Mouse (Mus musculus) hindbrain, embryonic 14.5 days (tissue): ENCODE results near the gene Ccrl2. TPM values are rescaled to one million over a fixed set of nuclear protein-coding genes. Genes with fewer than 3 reads are reported as not detected.

Source experiments
- ATAC-seq: fragments of 200-750 bp; cut with Nextera tagmentation; 2 replicates; pipeline ENCODE4 v1.8.0; 2017; ENCODE audit warnings: moderate number of reproducible peaks, mild to moderate bottlenecking, moderate TSS enrichment, moderate library complexity; ENCODE audit not compliant: low FRiP score
- DNase-seq: peaks from one replicate; pipeline ENCODE4 v3.0.0-alpha.2; 2015; ENCODE audit warnings: low spot score
- H3K27ac ChIP-seq: fragments of 300-500 bp; sonication (generic); 2 replicates; pipeline ENCODE4 v1.5.1; 2014; ENCODE audit warnings: mild to moderate bottlenecking, moderate library complexity
- H3K27me3 ChIP-seq: fragments of 300-500 bp; sonication (generic); 2 replicates; pipeline ENCODE4 v1.6.1; 2014; ENCODE audit warnings: mild to moderate bottlenecking, low read length, mixed read lengths; ENCODE audit not compliant: control insufficient read depth, insufficient read depth
- H3K36me3 ChIP-seq: fragments of 300-500 bp; sonication (generic); replicated peaks from 2 replicates; pipeline ENCODE4 v1.6.1; 2014; ENCODE audit not compliant: control insufficient read depth, insufficient read depth
- H3K4me1 ChIP-seq: fragments of 300-500 bp; sonication (generic); replicated peaks from 2 replicates; pipeline ENCODE4 v1.6.1; 2014; ENCODE audit warnings: antibody characterized with exemption, low read length, mixed read lengths; ENCODE audit not compliant: control insufficient read depth, insufficient read depth
- H3K4me2 ChIP-seq: fragments of 300-500 bp; sonication (generic); replicated peaks from 2 replicates; pipeline ENCODE4 v1.6.1; 2014; ENCODE audit warnings: mild to moderate bottlenecking, moderate library complexity
- H3K4me3 ChIP-seq: fragments of 300-500 bp; sonication (generic); replicated peaks from 2 replicates; pipeline ENCODE4 v1.5.1; 2014; ENCODE audit warnings: mild to moderate bottlenecking, low read length
- H3K9ac ChIP-seq: fragments of 300-500 bp; sonication (generic); 2 replicates; pipeline ENCODE4 v1.6.1; 2014
- H3K9me3 ChIP-seq: fragments of 300-500 bp; sonication (generic); 2 replicates; pipeline ENCODE4 v1.6.1; 2016; ENCODE audit warnings: low read length; ENCODE audit not compliant: control insufficient read depth
- WGBS: fragments of 180-500 bp; shearing (Covaris S2); extraction: QIAGEN DNeasy Blood & Tissue Kit; methylation state at CpG from one replicate; pipeline ENCODE4 v1.1.7; 2014; 5-methylcytosine and 5-hydroxymethylcytosine counted together
- polyA plus RNA-seq: library from polyadenylated mRNA; unstranded; fragments of >200 nt; fragmentation: Nextera tagmentation; extraction: Ambion mirVana; gene quantifications from 2 replicates; pipeline ENCODE4 v1.2.1, GENCODE M21; 2014

The Ccrl2 gene
- 0.97 and 1.3 TPM in 2 replicates for polyA plus RNA-seq

DNA sequence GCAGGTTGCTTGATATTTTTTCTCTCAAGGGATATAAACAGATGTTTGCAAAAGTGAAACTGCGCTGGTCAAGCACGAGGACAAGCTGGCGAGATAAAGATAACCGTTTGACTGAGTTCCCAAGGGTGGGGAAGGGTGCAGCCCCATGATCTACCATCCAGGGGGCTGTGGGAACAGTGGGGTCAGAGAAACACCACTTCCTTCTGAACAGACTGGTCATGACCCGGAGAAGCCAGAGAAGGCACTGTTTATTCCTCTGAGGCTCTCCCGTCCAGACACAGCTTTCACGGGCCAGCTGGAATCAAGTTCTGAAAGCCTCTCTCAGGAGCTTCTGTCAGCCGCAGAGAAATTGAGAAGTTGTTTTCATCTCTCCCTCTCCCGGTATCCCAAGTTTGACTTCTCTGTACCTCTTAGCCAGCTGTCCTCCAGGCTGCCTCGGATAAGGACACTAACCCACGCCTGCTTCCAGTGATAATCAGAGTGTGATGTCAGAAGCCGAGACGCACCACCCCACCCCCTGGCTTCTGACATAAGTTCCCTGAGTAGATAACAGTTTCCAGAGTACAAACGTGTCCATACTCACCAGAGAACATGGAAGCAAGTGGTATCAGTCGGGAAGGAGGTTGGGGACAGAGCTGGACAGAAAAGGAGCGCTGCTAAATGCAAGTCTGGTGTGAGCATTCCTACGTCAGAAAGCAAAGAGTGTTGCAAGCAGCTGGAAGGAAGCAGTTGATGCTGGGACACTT, at the start of gene Ccrl2:
TSS of gene Ccrl2 (minus strand) at position 722 of the 746 bp plus-strand sequence.
- peak within 1 kb of the TSS; percentile 12; the same call in 1 of the 2 replicates for H3K4me3 ChIP-seq
- 61% methylated on average over 17 of the region's 17 CpGs for WGBS

DNA sequence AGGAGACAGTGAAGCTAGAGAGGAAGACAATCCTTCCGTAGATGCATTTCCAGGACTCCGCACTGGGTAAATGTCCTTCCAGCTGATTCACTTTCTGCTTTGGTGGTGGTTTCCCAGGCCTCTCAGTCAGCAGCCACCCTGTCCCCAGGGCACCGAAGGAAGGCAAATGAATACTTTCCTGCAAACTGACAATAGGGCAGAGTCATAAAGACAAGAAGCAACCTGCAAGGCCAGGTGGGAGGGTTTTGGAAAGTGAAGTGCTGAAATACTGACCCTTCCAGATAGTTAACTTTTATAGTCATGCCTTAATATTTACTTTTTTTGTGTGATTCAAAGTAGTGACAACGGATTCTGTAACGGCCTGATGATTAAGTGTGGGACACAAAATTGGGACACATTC, 46.6 kb upstream of the Ccrl2 start:
- H3K27ac ChIP-seq: no peak overlapping the region
- H3K27me3 ChIP-seq: no peaks in the 10 kb centered on the region
- ATAC-seq (no peak), DNase-seq (no peak)
- no peaks in the 10 kb centered on the region for H3K9me3 ChIP-seq
- no peak overlapping the region for H3K9ac ChIP-seq
- H3K4me3 ChIP-seq: no peak overlapping the region
- no peaks in the 10 kb centered on the region for H3K36me3 ChIP-seq
- H3K4me1 ChIP-seq: no peaks in the 10 kb centered on the region
- WGBS: 96% methylated on average over 5 of the region's 5 CpGs
- H3K4me2 ChIP-seq: no peak overlapping the region

More for the DNA sequence above, at the start of gene Ccrl2:
- ATAC-seq (no peak), DNase-seq (no peak)
- peak within 1 kb of the TSS; percentile 24; the same call in 1 of the 2 replicates for H3K9ac ChIP-seq
- H3K36me3 ChIP-seq: no peaks in the 10 kb centered on the region
- H3K4me2 ChIP-seq: peak within 1 kb of the TSS; percentile 34; the same call in 1 of the 2 replicates
- no peaks in the 10 kb centered on the region for H3K9me3 ChIP-seq
- no peak within 1 kb of the TSS for H3K27ac ChIP-seq
- no peaks in the 10 kb centered on the region for H3K4me1 ChIP-seq
- H3K27me3 ChIP-seq: no peaks in the 10 kb centered on the region

DNA sequence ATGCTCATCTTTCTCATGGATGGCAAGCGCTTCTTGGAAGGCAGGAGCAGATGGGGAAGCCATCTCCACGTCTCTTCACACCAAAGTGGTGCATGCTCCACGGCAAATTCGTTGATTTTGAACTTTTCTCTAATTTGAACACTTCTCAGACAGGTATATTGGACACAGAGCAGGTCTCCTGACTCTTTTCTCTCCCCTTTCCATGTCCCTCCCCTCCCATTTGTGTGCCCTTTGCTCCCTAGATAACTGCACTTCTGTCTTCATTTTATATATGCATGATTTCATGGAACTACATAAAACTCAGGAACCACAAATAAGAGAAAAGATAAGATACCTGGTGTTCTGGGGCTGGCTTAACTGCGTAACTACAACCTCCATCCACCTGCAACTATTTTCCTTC, 46.0 kb upstream of the Ccrl2 start:
- Histone ChIP-seq H3K9me3 (no peaks in the 10 kb centered on the region), H3K4me3 (no peak overlapping the region), H3K27ac (no peak overlapping the region), H3K9ac (no peak overlapping the region), H3K36me3 (no peaks in the 10 kb centered on the region), H3K4me1 (no peaks in the 10 kb centered on the region), H3K4me2 (no peak overlapping the region), H3K27me3 (no peaks in the 10 kb centered on the region)
- DNase-seq: no peak
- no peak for ATAC-seq
- WGBS: 81% methylated on average over 5 of the region's 5 CpGs

DNA sequence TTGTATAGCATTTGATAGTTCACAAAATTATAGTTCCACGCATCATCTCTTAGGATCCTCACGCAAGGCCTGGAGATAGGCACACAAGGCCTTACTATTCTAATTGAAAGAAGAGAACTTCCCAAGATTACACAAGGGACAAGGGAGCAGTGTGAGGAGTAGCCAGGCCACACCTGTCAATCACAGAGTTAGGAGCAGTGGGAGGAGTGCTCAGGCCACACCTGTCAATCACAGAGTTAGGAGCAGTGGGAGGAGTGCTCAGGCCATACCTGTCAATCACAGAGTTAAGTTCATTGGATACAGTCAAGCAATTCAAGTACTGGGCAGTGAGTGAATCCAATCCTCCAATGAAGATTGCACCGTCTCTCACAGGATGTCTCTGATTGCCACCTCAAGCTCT, 43.1 kb upstream of the Ccrl2 start:
- WGBS: 90% methylated on average over 3 of the region's 3 CpGs

DNA sequence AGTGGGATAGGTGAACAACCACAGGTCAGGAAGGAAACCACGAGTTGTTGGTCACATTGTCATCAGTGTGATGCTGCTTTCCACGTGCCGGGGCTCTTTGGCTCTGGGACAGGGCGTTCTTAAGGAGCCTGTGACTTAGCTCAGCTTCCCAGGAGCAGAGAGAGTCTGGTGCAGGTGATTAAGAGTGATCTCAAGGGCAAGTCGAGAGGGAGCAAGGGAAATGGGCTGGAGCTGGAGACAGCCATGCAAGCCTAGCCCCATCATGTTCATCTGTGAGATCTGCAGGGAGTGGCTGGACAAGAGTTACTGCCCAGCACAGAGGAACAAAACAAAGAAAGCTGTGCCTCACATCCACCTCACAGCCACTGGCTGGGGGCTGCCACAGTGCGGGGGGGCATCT, 40.2 kb upstream of the Ccrl2 start:
- H3K9ac ChIP-seq: no peak overlapping the region
- H3K4me3 ChIP-seq: no peak overlapping the region
- no peak overlapping the region for H3K4me2 ChIP-seq
- H3K27ac ChIP-seq: no peak overlapping the region
- no peaks in the 10 kb centered on the region for H3K36me3 ChIP-seq
- H3K9me3 ChIP-seq: no peaks in the 10 kb centered on the region
- no peaks in the 10 kb centered on the region for H3K4me1 ChIP-seq
- 70% methylated on average over 6 of the region's 6 CpGs for WGBS
- DNase-seq (no peak), ATAC-seq (no peak)
- no peaks in the 10 kb centered on the region for H3K27me3 ChIP-seq

More for the DNA sequence above, 43.1 kb upstream of the Ccrl2 start:
- Histone ChIP-seq H3K27me3 (no peaks in the 10 kb centered on the region), H3K9me3 (no peaks in the 10 kb centered on the region), H3K4me3 (no peak overlapping the region), H3K4me1 (no peaks in the 10 kb centered on the region), H3K36me3 (no peaks in the 10 kb centered on the region), H3K9ac (no peak overlapping the region), H3K4me2 (no peak overlapping the region), H3K27ac (no peak overlapping the region)
- ATAC-seq (no peak), DNase-seq (no peak)

DNA sequence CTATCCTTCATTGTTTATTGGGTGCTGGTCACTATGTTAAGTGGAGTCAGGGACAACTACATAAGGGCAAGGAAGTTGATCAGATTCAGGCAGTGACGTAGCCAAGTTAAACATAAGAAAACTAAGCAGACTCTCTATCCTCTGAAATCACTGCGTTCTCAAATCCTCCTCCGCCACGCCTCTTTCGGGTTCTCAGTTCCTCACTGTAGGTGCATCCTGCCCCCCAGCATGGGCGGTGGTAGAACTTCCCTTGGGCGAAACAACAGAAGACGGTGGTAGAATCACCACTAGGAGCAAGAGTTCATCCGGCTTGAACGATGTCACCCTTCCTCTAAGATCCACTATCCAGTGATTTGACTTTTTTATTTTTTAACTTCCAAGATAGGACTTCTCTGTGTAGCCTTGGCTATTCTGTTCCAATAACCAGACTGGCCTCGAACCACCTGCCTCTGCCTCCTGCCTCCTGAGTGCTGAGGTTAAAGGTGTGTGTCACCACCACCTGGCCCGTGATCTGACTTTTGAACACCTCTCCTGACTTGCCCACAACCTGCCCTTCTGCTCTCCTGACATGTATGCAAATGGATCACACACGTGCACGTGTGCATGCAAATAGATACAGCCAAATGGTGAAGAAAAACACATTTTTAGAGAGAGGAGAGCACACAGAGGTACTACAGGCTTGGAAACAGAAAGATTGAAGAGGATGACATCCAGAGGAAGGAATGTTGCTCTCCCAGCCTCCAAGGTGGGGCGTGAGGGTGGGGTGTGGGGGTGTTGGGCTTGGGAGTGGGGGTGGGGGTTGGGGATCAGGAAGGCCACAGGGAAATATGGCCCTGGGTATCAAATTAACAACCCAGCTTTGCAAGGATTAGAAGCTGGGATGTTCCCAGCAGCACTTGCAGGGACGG, 39.4 kb upstream of the Ccrl2 start:
- Histone ChIP-seq H3K27ac (no peak overlapping the region), H3K4me1 (no peaks in the 10 kb centered on the region), H3K4me3 (no peak overlapping the region), H3K9ac (no peak overlapping the region), H3K4me2 (no peak overlapping the region), H3K36me3 (no peaks in the 10 kb centered on the region), H3K9me3 (no peaks in the 10 kb centered on the region), H3K27me3 (no peaks in the 10 kb centered on the region)
- ATAC-seq (no peak), DNase-seq (no peak)
- WGBS: 88% methylated on average over 16 of the region's 16 CpGs

DNA sequence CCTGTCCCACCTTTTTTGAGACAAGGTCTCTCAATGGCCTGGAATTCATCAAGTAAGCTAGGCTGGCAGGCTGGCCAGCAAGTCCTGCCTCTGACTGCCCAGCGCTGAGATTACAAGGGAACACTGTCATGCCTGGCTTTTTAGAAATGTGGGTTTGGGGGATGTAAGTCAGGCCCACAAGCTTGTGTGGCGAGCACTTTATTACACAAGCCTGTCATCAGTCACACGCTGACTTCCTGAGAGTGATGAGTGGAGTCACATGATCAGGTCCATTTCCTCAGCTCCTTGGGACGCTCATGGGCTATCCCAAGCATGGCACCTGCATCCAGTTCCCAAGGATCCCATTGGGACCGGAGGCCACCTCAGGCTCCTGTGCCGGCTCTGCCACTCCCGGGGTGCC, 38.4 kb upstream of the Ccrl2 start:
- DNase-seq (no peak), ATAC-seq (no peak)
- Histone ChIP-seq H3K4me2 (no peak overlapping the region), H3K27ac (no peak overlapping the region), H3K9me3 (no peaks in the 10 kb centered on the region), H3K9ac (no peak overlapping the region), H3K27me3 (no peaks in the 10 kb centered on the region), H3K4me1 (no peaks in the 10 kb centered on the region), H3K4me3 (no peak overlapping the region), H3K36me3 (no peaks in the 10 kb centered on the region)
- 82% methylated on average over 7 of the region's 7 CpGs for WGBS

DNA sequence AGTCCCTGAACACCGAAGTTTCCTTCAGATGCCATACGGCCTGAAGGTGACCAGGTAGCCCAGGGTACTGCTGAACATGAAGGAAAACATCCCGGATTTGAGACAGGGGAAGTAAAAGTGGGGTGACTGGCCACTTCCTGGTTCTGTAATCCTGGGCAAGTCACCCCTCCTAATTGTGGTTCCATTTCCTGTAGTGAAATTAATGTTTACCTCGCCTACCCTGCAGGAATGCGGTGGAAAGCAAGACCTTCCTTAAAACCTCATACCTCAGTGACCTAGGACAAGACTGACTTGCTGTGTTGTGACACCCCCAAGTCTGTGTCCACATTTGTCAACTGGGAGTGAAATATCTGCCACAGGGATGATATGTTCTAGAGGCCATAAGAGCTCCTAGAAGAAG, 37.3 kb upstream of the Ccrl2 start:
- Histone ChIP-seq H3K4me1 (no peaks in the 10 kb centered on the region), H3K36me3 (no peaks in the 10 kb centered on the region), H3K27ac (no peak overlapping the region), H3K4me2 (no peak overlapping the region), H3K9ac (no peak overlapping the region), H3K4me3 (no peak overlapping the region), H3K27me3 (no peaks in the 10 kb centered on the region), H3K9me3 (no peaks in the 10 kb centered on the region)
- no peak for DNase-seq
- WGBS: 81% methylated on average over 5 of the region's 5 CpGs
- ATAC-seq: no peak

DNA sequence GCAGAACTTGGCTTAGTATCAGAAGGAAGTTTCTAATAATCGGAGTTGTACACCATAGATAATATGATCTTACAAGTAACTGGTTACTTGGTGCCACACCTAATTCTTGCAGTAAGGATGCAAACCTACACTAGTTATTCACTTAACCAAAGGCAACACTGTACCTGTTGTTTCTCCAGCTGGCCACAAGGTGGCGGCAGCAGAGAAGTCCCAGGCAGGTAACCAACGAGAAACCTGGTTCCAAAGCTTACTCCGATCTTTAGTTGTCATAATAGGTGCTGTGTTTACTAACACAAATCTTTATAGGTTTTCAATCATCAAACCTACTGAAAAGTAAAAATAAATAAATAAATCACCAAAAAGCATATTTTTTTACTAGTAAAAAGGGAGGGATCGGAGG, 35.8 kb upstream of the Ccrl2 start:
- H3K4me3 ChIP-seq: no peak overlapping the region
- H3K27me3 ChIP-seq: no peaks in the 10 kb centered on the region
- H3K4me2 ChIP-seq: no peak overlapping the region
- ATAC-seq: no peak
- H3K4me1 ChIP-seq: 0 out of 2 replicates have a peak, but pooled peaks cover 3% of the 10 kb centered on the region
- no peaks in the 10 kb centered on the region for H3K36me3 ChIP-seq
- H3K9ac ChIP-seq: no peak overlapping the region
- peak; percentile 69 for DNase-seq
- WGBS: 31% methylated on average over 5 of the region's 5 CpGs
- no peak overlapping the region for H3K27ac ChIP-seq
- no peaks in the 10 kb centered on the region for H3K9me3 ChIP-seq
